Mouse (Mus musculus): ENCODE results near the gene Lpp. TPM values are rescaled to one million over a fixed set of nuclear protein-coding genes. Genes with fewer than 3 reads are reported as not detected.

The Lpp gene
- polyA plus RNA-seq, 1 experiment from 2014 or later, result 10.7 TPM

- ATAC-seq (replicated peaks), result no peak
- Histone ChIP-seq H3K4me3 (no peak overlapping the region), H3K4me1 (peaks cover 5% of the 10 kb centered on the region; the same call in 1 of the 2 replicates), H3K4me2 (replicated peaks) (no peak overlapping the region), H3K36me3 (no peaks in the 10 kb centered on the region), H3K27me3 (no peaks in the 10 kb centered on the region), H3K9ac (replicated peaks) (no peak overlapping the region), H3K27ac (replicated peaks) (no peak overlapping the region), H3K9me3 (no peaks in the 10 kb centered on the region)
- 88% methylated on average over 2 of the region's 2 CpGs for WGBS
Observed at GRCm38 (mm10) chr16:24497413-24497812, 104.1 kb downstream of the Lpp start.

- no peak overlapping the region for H3K9ac ChIP-seq (replicated peaks)
- H3K9me3 ChIP-seq, result no peaks in the 10 kb centered on the region
- H3K4me2 ChIP-seq (replicated peaks), result no peak overlapping the region
- no peak overlapping the region for H3K4me3 ChIP-seq
- WGBS, result 92% methylated on average over 5 of the region's 5 CpGs
- no peaks in the 10 kb centered on the region for H3K27me3 ChIP-seq
- no peak for ATAC-seq (replicated peaks)
- no peaks in the 10 kb centered on the region for H3K36me3 ChIP-seq
- peaks cover 5% of the 10 kb centered on the region; the same call in 1 of the 2 replicates for H3K4me1 ChIP-seq
- no peak overlapping the region for H3K27ac ChIP-seq (replicated peaks)
Observed at GRCm38 (mm10) chr16:24498103-24498659, 104.9 kb downstream of the Lpp start.

GRCm38 (mm10) chr16:24501197-24501596, 107.9 kb downstream of the Lpp start:
- Histone ChIP-seq H3K27ac (replicated peaks) (no peak overlapping the region), H3K36me3 (no peaks in the 10 kb centered on the region), H3K4me1 (no peaks in the 10 kb centered on the region), H3K9ac (replicated peaks) (no peak overlapping the region), H3K4me2 (replicated peaks) (no peak overlapping the region), H3K9me3 (no peaks in the 10 kb centered on the region), H3K4me3 (no peak overlapping the region), H3K27me3 (no peaks in the 10 kb centered on the region)
- ATAC-seq (replicated peaks), result no peak
- 91% methylated on average over 6 of the region's 6 CpGs for WGBS

- Histone ChIP-seq H3K4me1 (no peaks in the 10 kb centered on the region), H3K27ac (replicated peaks) (no peak overlapping the region), H3K27me3 (no peaks in the 10 kb centered on the region), H3K9me3 (no peaks in the 10 kb centered on the region), H3K36me3 (no peaks in the 10 kb centered on the region), H3K9ac (replicated peaks) (no peak overlapping the region), H3K4me3 (no peak overlapping the region), H3K4me2 (replicated peaks) (no peak overlapping the region)
- 80% methylated on average over 11 of the region's 11 CpGs for WGBS
- ATAC-seq (replicated peaks), result peak; percentile 36; the same call in 1 of the 2 replicates
Observed at GRCm38 (mm10) chr16:24501628-24502294, 108.5 kb downstream of the Lpp start.

- H3K4me3 ChIP-seq, result no peak overlapping the region
- no peaks in the 10 kb centered on the region for H3K27me3 ChIP-seq
- no peak overlapping the region for H3K9ac ChIP-seq (replicated peaks)
- H3K4me2 ChIP-seq (replicated peaks), result no peak overlapping the region
- H3K27ac ChIP-seq (replicated peaks), result no peak overlapping the region
- H3K9me3 ChIP-seq, result no peaks in the 10 kb centered on the region
- 39% methylated on average over 3 of the region's 3 CpGs for WGBS
- no peaks in the 10 kb centered on the region for H3K4me1 ChIP-seq
- ATAC-seq (replicated peaks), result no peak
- H3K36me3 ChIP-seq, result no peaks in the 10 kb centered on the region
Observed at GRCm38 (mm10) chr16:24502295-24502823, 109.1 kb downstream of the Lpp start.

- no peaks in the 10 kb centered on the region for H3K27me3 ChIP-seq
- 74% methylated on average over 7 of the region's 7 CpGs for WGBS
- no peak for ATAC-seq (replicated peaks)
Observed at GRCm38 (mm10) chr16:24504838-24505605, 111.7 kb downstream of the Lpp start.

GRCm38 (mm10) chr16:24506237-24506636, 112.9 kb downstream of the Lpp start:
- Histone ChIP-seq H3K4me1 (peaks cover 16% of the 10 kb centered on the region), H3K9ac (replicated peaks) (no peak overlapping the region), H3K27me3 (no peaks in the 10 kb centered on the region), H3K27ac (replicated peaks) (no peak overlapping the region), H3K4me2 (replicated peaks) (no peak overlapping the region), H3K36me3 (no peaks in the 10 kb centered on the region), H3K9me3 (no peaks in the 10 kb centered on the region), H3K4me3 (no peak overlapping the region)
- ATAC-seq (replicated peaks), result no peak
- 96% methylated on average over 2 of the region's 2 CpGs for WGBS

More at GRCm38 (mm10) chr16:24504838-24505605, 111.7 kb downstream of the Lpp start:
- H3K27ac ChIP-seq (replicated peaks), result no peak overlapping the region
- H3K4me3 ChIP-seq, result no peak overlapping the region
- H3K4me2 ChIP-seq (replicated peaks), result no peak overlapping the region
- peaks cover 13% of the 10 kb centered on the region for H3K4me1 ChIP-seq
- H3K9me3 ChIP-seq, result no peaks in the 10 kb centered on the region
- no peaks in the 10 kb centered on the region for H3K36me3 ChIP-seq
- no peak overlapping the region for H3K9ac ChIP-seq (replicated peaks)

GRCm38 (mm10) chr16:24506740-24507139, 113.4 kb downstream of the Lpp start:
- ATAC-seq (replicated peaks), result no peak
- 73% methylated on average over 4 of the region's 4 CpGs for WGBS
- Histone ChIP-seq H3K27ac (replicated peaks) (no peak overlapping the region), H3K27me3 (no peaks in the 10 kb centered on the region), H3K4me2 (replicated peaks) (no peak overlapping the region), H3K9ac (replicated peaks) (no peak overlapping the region), H3K4me3 (no peak overlapping the region), H3K4me1 (peaks cover 16% of the 10 kb centered on the region), H3K36me3 (no peaks in the 10 kb centered on the region), H3K9me3 (no peaks in the 10 kb centered on the region)

GRCm38 (mm10) chr16:24507927-24508540, 114.7 kb downstream of the Lpp start:
- Histone ChIP-seq H3K4me2 (replicated peaks) (no peak overlapping the region), H3K9ac (replicated peaks) (no peak overlapping the region), H3K4me3 (no peak overlapping the region), H3K9me3 (no peaks in the 10 kb centered on the region), H3K27ac (replicated peaks) (no peak overlapping the region), H3K36me3 (no peaks in the 10 kb centered on the region), H3K4me1 (peaks cover 16% of the 10 kb centered on the region), H3K27me3 (no peaks in the 10 kb centered on the region)
- no peak for ATAC-seq (replicated peaks)
- 94% methylated on average over 5 of the region's 5 CpGs for WGBS

- H3K36me3 ChIP-seq, result no peaks in the 10 kb centered on the region
Observed at GRCm38 (mm10) chr16:24509100-24509812, 115.9 kb downstream of the Lpp start.

GRCm38 (mm10) chr16:24509813-24510166, 116.5 kb downstream of the Lpp start:
- Histone ChIP-seq H3K27me3 (no peaks in the 10 kb centered on the region), H3K27ac (replicated peaks) (peak overlapping the region; percentile 58), H3K9me3 (no peaks in the 10 kb centered on the region), H3K36me3 (no peaks in the 10 kb centered on the region), H3K9ac (replicated peaks) (no peak overlapping the region), H3K4me2 (replicated peaks) (no peak overlapping the region), H3K4me3 (no peak overlapping the region), H3K4me1 (peaks cover 16% of the 10 kb centered on the region)
- 39% methylated on average over 1 of the region's 1 CpGs for WGBS
- ATAC-seq (replicated peaks), result peak; percentile 44; the same call in 1 of the 2 replicates

More at GRCm38 (mm10) chr16:24509100-24509812, 115.9 kb downstream of the Lpp start:
- ATAC-seq (replicated peaks), result peak; percentile 68
- no peak overlapping the region for H3K9ac ChIP-seq (replicated peaks)
- no peaks in the 10 kb centered on the region for H3K27me3 ChIP-seq
- 55% methylated on average over 5 of the region's 5 CpGs for WGBS
- H3K4me2 ChIP-seq (replicated peaks), result no peak overlapping the region
- H3K27ac ChIP-seq (replicated peaks), result peak overlapping the region; percentile 58
- H3K9me3 ChIP-seq, result no peaks in the 10 kb centered on the region
- H3K4me3 ChIP-seq, result no peak overlapping the region
- peaks cover 16% of the 10 kb centered on the region for H3K4me1 ChIP-seq
